Mouse (Mus musculus) cerebellum, postnatal 4 days (tissue): ENCODE results near the gene Hid1.
"Not testable (repeated sequence)": the region's sequence is repeated elsewhere in the genome, so short reads cannot be mapped to it uniquely, and the experiment has no call there.

Experiments used
- DNase-seq, 2 experiments: peaks; one replicate each; pipeline ENCODE4 v3.0.0; 2022; ENCODE audit warnings: low spot score in 2 of 2, mixed read lengths in 1 of 2

The Hid1 gene

GRCm38 (mm10) chr11:115367395-115367944, at the start of gene Hid1:
Gene Hid1, minus strand, starts transcription at chr11:115367756.
- peak; percentile 53 to 73 for DNase-seq

- no peak for DNase-seq
These were observed 42.0 kb upstream of the Hid1 start for GRCm38 (mm10) chr11:115409556-115409955.

- DNase-seq, result no peak
These were observed 40.8 kb upstream of the Hid1 start for GRCm38 (mm10) chr11:115408266-115408920.

- DNase-seq, result no peak
These were observed 39.4 kb upstream of the Hid1 start for GRCm38 (mm10) chr11:115406858-115407401.

- DNase-seq, result no peak
These were observed 38.2 kb upstream of the Hid1 start for GRCm38 (mm10) chr11:115405723-115406122.

- DNase-seq, result peak; percentile 67 to 85
These were observed 36.0 kb upstream of the Hid1 start, which contains the start of gene Mrpl58 for GRCm38 (mm10) chr11:115403338-115404124. Gene Mrpl58, plus strand, starts transcription at chr11:115403752.

GRCm38 (mm10) chr11:115400630-115401391, 33.3 kb upstream of the Hid1 start:
- DNase-seq, result peak in 1 of 2 experiments; percentile 55

- no peak for DNase-seq
These were observed 32.6 kb upstream of the Hid1 start for GRCm38 (mm10) chr11:115400126-115400525.

- no peak for DNase-seq
These were observed 30.5 kb upstream of the Hid1 start for GRCm38 (mm10) chr11:115398085-115398484.

GRCm38 (mm10) chr11:115393721-115394325, 26.3 kb upstream of the Hid1 start:
- no peak for DNase-seq

- DNase-seq, result no peak
These were observed 23.8 kb upstream of the Hid1 start for GRCm38 (mm10) chr11:115391358-115391757.

- not testable (repeated sequence) for DNase-seq
These were observed 19.3 kb upstream of the Hid1 start for GRCm38 (mm10) chr11:115386859-115387258.

- DNase-seq, result no peak
These were observed 17.0 kb upstream of the Hid1 start for GRCm38 (mm10) chr11:115384587-115384986.

- peak in 1 of 2 experiments; percentile 42 for DNase-seq
These were observed 16.3 kb upstream of the Hid1 start for GRCm38 (mm10) chr11:115383701-115384474.

GRCm38 (mm10) chr11:115382891-115383290, 15.3 kb upstream of the Hid1 start:
- DNase-seq, result no peak

- DNase-seq, result peak; percentile 76 to 87
These were observed 14.4 kb upstream of the Hid1 start, which contains the start of gene Cdr2l for GRCm38 (mm10) chr11:115381743-115382539. Gene Cdr2l, plus strand, starts transcription at chr11:115381916.

GRCm38 (mm10) chr11:115381276-115381675, 13.7 kb upstream of the Hid1 start:
- no peak for DNase-seq

GRCm38 (mm10) chr11:115377854-115378253, 10.3 kb upstream of the Hid1 start:
- no peak for DNase-seq

- DNase-seq, result no peak
These were observed 9.7 kb upstream of the Hid1 start for GRCm38 (mm10) chr11:115377254-115377653.
